Mouse (Mus musculus): Measurements from ENCODE around the gene Cib1.

Gene Cib1

GRCm38 (mm10) chr7:80184968-80185367 lies 47.6 kb downstream of the Cib1 start:
- in situ Hi-C loops (cut with MboI, MseI): no loop called here

GRCm38 (mm10) chr7:80184551-80184950 lies 48.1 kb downstream of the Cib1 start:
- in situ Hi-C loops (cut with MboI, MseI): no loop called here

GRCm38 (mm10) chr7:80183969-80184368 lies 48.6 kb downstream of the Cib1 start:
- in situ Hi-C loops (cut with MboI, MseI): no loop called here

GRCm38 (mm10) chr7:80183466-80183865 lies 49.1 kb downstream of the Cib1 start:
- in situ Hi-C loops (cut with MboI, MseI): no loop called here

DNA sequence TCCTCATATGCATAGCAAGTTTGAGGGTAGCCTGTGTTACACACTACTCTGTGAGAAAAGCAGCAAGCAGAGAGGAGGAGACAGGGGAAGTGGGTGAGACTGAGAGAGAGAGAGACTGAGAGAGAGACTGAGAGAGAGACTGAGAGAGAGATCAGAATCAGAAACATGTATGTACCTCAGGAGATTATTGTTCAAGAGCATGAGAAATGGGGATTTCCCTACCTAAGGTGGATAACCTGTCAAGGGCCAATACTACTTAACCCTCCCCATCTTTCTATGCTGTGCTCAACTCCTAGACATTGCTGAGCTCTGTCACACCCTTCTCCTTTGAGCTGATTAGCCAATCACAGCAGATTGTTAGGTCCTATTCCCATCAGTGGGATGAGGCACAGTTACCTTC lies 50.5 kb downstream of the Cib1 start:
- in situ Hi-C loops (cut with MboI, MseI): no loop called here

GRCm38 (mm10) chr7:80181078-80181477 lies 51.5 kb downstream of the Cib1 start:
- in situ Hi-C loops (cut with MboI, MseI): no loop called here

DNA sequence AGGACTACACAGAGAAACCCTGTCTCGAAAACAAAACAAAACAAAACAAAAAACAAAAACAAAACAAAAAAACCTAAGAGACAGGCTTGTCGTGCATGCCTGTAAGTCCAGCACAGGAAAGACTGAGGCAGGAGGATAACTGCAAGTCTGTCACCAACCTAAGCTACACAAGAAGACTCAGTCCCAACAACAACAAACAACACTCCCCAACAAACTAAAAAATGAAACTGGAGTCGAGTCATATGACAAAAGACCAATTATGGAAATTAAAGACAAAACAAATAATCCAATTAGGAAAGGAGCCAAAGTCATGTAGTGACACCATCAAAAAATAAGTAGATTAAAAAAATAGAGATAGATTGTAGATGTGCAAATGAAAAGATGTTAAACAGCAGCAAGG lies 52.4 kb downstream of the Cib1 start:
- in situ Hi-C loops (cut with MboI, MseI): no loop called here

GRCm38 (mm10) chr7:80179790-80180189 lies 52.8 kb downstream of the Cib1 start:
- in situ Hi-C loops (cut with MboI, MseI): no loop called here

- in situ Hi-C loops (cut with MboI, MseI): no loop called here
These were observed 53.3 kb downstream of the Cib1 start for GRCm38 (mm10) chr7:80179327-80179726.

DNA sequence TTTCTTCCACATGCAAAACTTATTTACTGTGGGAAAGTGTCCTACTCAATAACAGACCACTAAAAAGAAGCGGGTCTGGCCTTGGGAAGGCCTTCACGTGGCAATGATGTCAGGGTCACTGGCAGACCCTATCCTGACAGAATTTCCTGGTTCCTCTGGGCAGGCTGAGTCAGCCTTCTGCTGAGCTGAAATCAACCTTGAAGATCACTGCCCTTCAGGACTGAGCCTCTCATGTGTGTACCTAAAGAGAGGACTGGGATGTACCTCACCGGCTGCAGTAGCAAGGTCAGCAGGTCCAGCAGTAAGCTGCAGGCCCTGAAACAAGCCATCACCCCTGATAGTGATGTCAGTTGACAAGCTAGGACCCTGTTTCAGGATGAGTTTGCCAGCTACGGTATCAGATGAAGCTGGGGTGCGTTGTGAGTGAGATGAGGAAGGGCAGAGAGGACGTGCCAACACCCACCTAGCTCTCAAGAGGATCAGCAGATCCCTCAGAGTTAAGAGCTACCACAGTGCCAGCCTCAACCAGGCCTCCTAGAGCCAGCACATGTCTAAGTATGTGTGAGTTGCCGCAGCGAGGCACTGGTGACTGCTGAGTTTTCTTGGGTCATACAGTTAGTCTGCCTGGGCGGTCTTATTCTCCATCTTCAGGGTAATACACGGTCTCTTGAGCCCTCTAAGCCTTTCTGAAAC lies 54.4 kb downstream of the Cib1 start:
- in situ Hi-C loops (cut with MboI, MseI): no loop called here

- in situ Hi-C loops (cut with MboI, MseI): no loop called here
These were observed 55.2 kb downstream of the Cib1 start for GRCm38 (mm10) chr7:80177438-80177837.
